Mouse (Mus musculus): ENCODE measurements around the gene Immp2l. TPM values are rescaled to one million over a fixed set of nuclear protein-coding genes. Genes with fewer than 3 reads are reported as not detected.
"Not testable (repeated sequence)": the region's sequence is repeated elsewhere in the genome, so short reads cannot be mapped to it uniquely, and the experiment has no call there.

Gene Immp2l
- total RNA-seq, 2 experiments from 2014 or later, result 1.3 to 3.5 TPM

- ATAC-seq (replicated peaks; ENCODE audit: low FRiP score, poor library complexity, severe bottlenecking), result no peak
Measured at GRCm38 (mm10) chr12:41727764-41728338, 704.0 kb downstream of the Immp2l start.

DNA sequence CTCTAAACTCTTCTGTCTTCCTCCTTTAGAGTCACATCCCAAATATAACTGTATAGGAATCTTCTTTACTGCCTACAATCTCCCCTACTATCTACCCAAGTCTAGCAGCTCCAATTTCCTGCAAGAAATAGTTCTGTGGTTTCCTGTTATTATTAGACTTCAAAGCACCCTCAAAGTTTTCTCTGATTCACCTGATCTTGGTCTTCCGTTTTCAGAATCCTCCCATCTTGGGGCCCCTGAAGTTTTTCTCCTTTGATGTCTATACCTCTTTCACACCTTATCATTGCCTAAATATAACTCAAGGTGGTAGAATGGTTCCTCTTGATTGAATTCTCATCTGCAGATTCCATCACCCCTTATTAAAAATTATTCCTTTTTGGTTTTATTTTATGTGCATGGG lies 704.6 kb downstream of the Immp2l start:
- ATAC-seq (replicated peaks; ENCODE audit: low FRiP score, poor library complexity, severe bottlenecking), result no peak

GRCm38 (mm10) chr12:41729780-41730179 lies 705.9 kb downstream of the Immp2l start:
- ATAC-seq (replicated peaks; ENCODE audit: low FRiP score, poor library complexity, severe bottlenecking), result no peak

DNA sequence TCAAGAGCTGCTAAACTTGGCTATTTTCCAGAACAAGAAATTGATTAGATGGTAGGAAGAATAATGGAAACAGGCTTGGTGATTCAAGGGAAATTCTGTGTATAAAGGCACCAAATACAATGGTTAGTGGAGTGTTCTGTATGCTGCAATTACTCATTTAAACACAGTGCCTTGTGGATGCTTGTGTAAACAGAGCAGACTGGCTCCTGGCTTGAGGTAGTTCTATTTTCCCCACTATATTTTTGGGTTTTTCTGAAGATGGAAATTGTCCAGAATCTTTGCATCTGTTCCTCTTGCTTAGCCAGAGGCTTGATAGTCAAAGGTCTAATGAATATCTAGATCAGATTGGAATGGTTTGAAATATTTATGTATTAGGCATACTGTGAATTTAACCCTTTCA lies 709.3 kb downstream of the Immp2l start:
- no peak for ATAC-seq (replicated peaks; ENCODE audit: low FRiP score, poor library complexity, severe bottlenecking)

DNA sequence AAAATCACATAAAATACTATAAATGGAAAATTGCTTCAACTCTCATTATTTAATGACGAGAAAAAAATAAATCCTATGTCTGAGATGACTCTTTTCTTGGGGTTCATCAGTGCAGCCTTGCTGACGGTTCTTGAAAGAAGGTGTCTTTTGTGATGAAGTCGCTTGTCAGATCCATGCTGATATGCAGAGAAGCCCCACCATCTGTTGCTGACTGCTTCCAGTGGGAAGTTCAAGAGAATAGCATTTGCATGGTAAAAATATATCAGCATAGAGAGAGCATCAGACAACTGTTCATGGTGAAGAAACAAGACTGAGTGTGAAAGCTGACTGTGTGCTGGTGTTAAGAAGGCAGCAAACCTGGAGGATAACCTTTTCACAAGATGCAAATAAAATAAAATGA lies 719.0 kb downstream of the Immp2l start:
- ATAC-seq (replicated peaks; ENCODE audit: low FRiP score, poor library complexity, severe bottlenecking), result no peak

DNA sequence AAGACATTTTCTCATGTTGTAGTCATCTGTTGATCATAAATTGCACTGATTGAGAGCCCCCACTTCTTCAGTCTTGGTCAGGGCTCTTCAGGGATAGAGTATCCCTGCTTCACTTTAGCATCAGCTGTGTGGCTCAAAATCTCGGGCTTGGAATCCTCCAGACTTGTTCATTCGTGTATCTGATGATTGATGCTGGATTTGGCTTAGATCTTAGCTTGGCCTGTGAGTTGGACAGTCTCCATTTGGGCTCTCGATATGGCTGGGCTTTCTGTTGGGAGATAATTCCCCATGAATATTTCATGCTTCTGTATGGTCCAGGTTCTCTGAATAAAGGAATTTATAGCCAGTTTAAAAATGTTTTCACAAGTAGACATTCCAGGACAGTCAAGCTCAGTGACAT lies 739.5 kb downstream of the Immp2l start:
- ATAC-seq (replicated peaks; ENCODE audit: low FRiP score, poor library complexity, severe bottlenecking), result no peak

GRCm38 (mm10) chr12:41773961-41774360 lies 750.1 kb downstream of the Immp2l start:
- no peak for ATAC-seq (replicated peaks; ENCODE audit: low FRiP score, poor library complexity, severe bottlenecking)

DNA sequence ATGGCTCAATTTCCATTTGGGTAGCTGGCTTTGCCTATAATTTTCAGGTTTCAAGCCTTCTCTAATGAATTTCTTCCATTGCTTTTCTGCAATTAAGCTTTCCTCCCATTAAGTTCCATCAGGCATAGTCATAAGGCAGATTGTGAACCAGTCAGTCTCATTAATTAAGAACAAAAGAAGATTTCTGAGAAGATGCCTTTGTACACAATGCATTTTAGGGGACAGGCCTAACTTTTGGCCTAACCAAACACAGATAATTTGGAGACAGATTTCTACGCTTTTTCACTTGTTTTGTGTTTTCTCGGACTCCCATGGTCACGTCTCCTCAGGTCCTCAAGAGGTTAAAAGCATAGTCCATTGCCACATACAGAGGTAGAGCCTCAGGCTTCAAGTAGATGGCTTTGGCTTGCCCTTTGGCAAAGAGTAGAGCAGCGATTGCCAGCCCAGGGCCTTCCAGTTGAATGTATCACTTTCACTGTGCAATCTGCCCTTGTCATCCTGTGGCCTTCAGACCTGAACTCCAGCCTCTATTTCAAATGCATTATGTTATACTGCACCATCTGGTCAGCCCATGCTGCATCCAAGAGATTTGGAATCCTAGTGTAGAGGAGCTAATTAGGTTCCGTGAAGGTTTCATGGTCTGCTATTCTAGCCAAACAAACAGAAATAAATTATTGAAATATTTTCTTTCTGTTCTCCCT lies 750.9 kb downstream of the Immp2l start:
- ATAC-seq (replicated peaks; ENCODE audit: low FRiP score, poor library complexity, severe bottlenecking), result no peak

- ATAC-seq (replicated peaks; ENCODE audit: low FRiP score, poor library complexity, severe bottlenecking), result not testable (repeated sequence)
Measured at GRCm38 (mm10) chr12:41777762-41778161, 753.9 kb downstream of the Immp2l start.

DNA sequence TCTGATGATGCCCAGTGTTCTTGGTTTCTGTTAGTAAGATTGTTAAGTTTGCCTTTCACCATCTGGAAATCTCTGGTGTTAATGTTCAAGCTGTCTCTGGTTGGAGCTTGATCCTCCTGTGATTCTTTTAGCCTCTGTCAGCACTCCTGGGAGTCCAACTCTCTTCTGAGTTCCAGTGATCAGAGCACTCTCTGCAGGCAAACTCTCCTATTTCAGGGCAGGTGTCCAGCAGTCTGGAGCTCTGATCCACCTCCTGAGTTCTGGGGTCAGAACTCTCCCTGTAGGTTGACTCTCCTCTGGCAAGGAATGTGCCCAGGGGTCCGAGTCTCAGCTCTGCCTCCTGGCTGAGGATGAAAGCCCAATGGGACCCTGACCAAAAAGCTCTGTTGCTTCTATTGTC lies 769.8 kb downstream of the Immp2l start:
- ATAC-seq (replicated peaks; ENCODE audit: low FRiP score, poor library complexity, severe bottlenecking), result not testable (repeated sequence)

DNA sequence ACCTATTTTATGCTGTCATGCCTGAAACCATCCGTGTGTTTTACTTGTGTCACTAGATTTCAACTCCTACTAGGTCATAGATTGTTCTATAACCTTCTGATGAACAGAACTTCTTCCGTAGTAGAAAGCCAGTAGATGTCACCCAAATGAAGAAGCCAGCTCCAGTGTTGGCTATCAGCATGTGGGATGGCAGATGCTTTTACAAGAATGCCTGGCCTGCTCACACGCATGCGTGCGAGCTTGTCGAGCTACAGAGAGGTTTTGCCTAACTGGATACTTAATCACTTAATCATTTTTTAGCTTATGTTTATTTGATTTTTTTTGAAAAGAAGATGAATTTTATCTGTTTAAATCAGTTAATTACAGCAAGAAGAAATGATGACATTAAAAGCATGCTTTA lies 805.6 kb downstream of the Immp2l start:
- ATAC-seq (replicated peaks; ENCODE audit: low FRiP score, poor library complexity, severe bottlenecking), result no peak

DNA sequence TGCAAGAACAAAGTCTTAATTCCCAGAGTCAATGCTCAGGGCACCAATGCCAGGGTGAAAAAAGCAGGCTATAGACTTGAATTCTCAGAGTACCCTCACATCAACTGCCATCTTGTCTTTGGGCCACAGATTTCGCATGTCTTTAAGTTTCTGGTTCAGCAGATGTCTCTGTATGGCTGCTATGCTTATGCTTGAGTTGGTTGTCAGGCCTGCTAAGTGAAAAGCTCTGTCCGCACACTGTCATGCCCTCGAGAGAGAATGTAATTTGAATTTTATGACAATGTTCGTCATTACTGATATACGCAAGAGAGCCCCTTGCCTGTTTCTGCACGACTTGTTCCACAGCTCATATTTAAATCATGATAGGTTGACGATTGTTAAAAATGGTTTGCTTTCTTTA lies 807.8 kb downstream of the Immp2l start:
- no peak for ATAC-seq (replicated peaks; ENCODE audit: low FRiP score, poor library complexity, severe bottlenecking)

DNA sequence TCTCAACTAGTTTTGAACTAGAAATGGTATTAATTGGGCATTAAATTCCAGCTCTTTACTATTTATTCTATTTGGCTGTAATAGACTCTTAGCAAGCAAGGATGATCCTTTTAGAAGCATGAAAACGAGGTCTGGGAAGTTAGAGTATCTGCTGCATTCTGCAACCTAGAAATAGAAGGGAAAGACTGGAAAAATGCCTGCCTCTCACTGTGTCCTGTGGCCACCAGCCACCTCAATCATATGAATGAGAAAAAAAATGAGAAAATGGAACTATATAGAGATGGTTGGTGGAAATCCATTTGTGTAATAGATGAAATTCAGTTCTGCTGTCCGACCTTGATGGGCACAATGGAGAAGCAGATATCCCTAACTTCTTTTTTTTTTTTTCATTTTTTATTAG lies 810.8 kb downstream of the Immp2l start:
- no peak for ATAC-seq (replicated peaks; ENCODE audit: low FRiP score, poor library complexity, severe bottlenecking)

DNA sequence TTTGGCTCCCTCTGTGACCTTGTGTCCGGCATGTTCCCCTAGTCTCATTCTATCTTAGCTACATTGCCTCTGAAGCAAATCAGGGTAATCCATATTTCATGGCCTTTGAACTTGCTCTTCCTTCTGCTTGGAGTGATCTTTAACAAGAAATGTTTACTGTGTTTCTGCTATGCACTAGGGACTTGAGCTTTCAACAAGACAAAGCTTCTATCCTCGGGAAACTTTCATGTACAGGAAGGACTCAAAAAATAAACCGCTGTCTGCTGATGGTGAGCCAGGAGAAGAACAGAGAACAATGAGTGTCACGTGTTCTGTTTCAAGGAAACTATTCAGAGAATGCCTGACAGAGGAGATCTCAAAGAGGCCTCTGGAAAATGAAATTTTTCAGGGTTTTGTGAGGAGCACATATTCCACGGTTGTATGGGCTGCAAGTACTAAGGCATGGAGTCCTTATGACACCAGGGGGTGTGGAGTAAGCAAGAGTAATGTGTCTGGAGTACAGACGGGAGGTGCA lies 814.5 kb downstream of the Immp2l start:
- ATAC-seq (replicated peaks; ENCODE audit: low FRiP score, poor library complexity, severe bottlenecking), result no peak

DNA sequence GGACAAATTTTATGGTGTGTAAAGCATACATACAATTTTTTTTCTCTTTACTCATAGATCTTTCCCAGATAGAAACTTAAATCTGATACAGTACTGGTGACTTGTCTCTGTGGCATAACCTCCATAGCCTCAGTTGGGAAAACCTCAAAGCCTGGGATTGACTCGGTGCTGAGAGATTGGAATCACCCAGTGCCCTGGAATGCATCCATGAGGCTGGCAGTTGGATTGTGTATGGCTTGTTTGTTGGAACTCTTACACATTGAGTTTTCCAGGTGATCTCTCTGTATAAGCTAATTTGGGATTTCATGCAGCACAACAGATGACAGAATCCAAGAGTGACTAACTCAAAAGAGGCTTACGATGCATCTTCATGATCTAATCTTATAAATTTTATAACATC lies 815.4 kb downstream of the Immp2l start:
- no peak for ATAC-seq (replicated peaks; ENCODE audit: low FRiP score, poor library complexity, severe bottlenecking)

DNA sequence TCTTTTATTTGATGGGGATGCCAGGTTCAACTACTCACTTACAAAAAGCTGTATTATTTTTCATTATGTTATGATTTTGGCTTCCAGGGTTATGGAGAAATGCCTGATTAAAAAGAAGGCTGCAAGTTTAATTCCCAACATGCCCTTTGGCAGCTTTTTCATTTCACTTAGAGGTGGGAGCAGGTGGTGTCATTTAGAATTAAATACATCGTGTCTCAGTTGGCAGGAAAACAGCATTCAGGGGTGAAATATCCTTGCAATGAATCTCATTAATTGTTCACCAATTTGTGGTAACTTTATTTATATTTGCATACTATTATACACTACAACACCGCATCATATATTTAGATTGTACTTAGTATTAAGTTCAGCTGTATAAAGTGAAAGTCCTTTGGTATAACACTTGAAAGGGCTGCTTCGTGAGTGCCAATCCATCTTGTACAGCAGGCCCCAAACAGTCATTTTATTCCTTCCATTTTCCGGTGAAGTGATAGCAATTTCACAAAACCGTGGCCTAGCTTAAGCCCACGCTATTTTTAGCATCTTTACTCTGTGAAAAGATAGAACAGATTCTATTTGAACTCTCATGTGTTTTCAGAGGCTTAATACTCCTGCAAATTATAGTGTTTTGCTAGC lies 818.9 kb downstream of the Immp2l start:
- no peak for ATAC-seq (replicated peaks; ENCODE audit: low FRiP score, poor library complexity, severe bottlenecking)

- ATAC-seq (replicated peaks; ENCODE audit: low FRiP score, poor library complexity, severe bottlenecking), result no peak
Measured at GRCm38 (mm10) chr12:41851896-41852470, 828.1 kb downstream of the Immp2l start.

DNA sequence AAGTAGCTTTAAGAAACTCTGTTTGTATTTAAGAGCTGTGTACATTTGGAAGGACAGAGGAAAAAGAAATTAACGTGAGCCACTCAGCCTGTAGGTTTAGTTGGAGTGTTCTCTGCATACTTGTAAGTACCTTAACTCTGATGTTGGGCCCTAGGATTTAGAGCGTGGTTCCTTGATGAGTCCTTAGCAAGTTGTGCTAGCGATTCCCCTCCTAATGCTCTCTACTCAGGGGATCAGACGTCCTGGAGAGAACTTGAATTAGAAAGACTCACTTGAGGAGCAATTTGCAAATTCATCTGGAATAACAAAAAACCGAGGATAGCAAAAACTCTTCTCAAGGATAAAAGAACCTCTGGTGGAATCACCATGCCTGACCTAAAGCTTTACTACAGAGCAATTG lies 835.8 kb downstream of the Immp2l start:
- ATAC-seq (replicated peaks; ENCODE audit: low FRiP score, poor library complexity, severe bottlenecking), result not testable (repeated sequence)

GRCm38 (mm10) chr12:41868317-41868716 lies 844.4 kb downstream of the Immp2l start:
- no peak for ATAC-seq (replicated peaks; ENCODE audit: low FRiP score, poor library complexity, severe bottlenecking)

DNA sequence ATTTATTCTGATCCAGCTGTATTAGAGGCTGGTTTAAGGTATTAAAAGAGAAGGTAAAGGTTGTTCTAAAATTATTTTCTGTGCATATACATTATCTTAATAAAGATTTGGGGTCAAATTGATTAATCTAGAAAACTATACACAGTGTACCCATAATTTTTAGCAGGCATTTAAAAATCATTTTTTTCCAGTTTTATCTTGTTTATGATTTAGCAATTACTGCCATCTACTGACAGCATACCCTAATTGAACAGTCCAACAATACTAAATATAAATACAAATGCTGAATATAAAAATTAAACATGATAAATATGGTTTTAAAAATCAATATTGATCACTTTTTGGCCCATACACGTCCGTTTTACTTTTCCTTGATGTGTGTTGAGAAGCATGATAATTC lies 850.1 kb downstream of the Immp2l start:
- ATAC-seq (replicated peaks; ENCODE audit: low FRiP score, poor library complexity, severe bottlenecking), result no peak

Data from erythroblast, adult 5-6 weeks (primary cell).